Mouse (Mus musculus) midbrain, embryonic 16.5 days (tissue): Measurements from ENCODE around the gene Usp20. TPM values are rescaled to one million over a fixed set of nuclear protein-coding genes. Genes with fewer than 3 reads are reported as not detected.

Source experiments
- ATAC-seq: fragments of 200-750 bp; cut with Nextera tagmentation; 2 replicates; pipeline ENCODE4 v1.8.0; 2017; ENCODE audit warnings: moderate TSS enrichment
- H3K27ac ChIP-seq: fragments of 300-500 bp; sonication (generic); 2 replicates; pipeline ENCODE4 v1.5.1; 2014; ENCODE audit warnings: mild to moderate bottlenecking, low read length, mixed read lengths
- H3K27me3 ChIP-seq: fragments of 300-500 bp; sonication (generic); 2 replicates; pipeline ENCODE4 v1.6.1; 2014; ENCODE audit warnings: low read depth, low read length, mixed read lengths; ENCODE audit not compliant: control insufficient read depth, insufficient read depth
- H3K36me3 ChIP-seq: fragments of 300-500 bp; sonication (generic); 2 replicates; pipeline ENCODE4 v1.6.1; 2014; ENCODE audit warnings: mild to moderate bottlenecking, low read length, moderate library complexity, mixed read lengths; ENCODE audit not compliant: control insufficient read depth, insufficient read depth
- H3K4me1 ChIP-seq: fragments of 300-500 bp; sonication (generic); 2 replicates; pipeline ENCODE4 v1.6.1; 2014; ENCODE audit warnings: mild to moderate bottlenecking, low read length, mixed read lengths; ENCODE audit not compliant: control insufficient read depth, insufficient read depth
- H3K4me2 ChIP-seq: fragments of 300-500 bp; sonication (generic); 2 replicates; pipeline ENCODE4 v1.6.1; 2014; ENCODE audit warnings: mild to moderate bottlenecking, low read length, mixed read lengths
- H3K4me3 ChIP-seq: fragments of 300-500 bp; sonication (generic); 2 replicates; pipeline ENCODE4 v1.5.1; 2014; ENCODE audit warnings: low read depth, mild to moderate bottlenecking, low read length, moderate library complexity, mixed read lengths
- H3K9ac ChIP-seq: fragments of 300-500 bp; sonication (generic); 2 replicates; pipeline ENCODE4 v1.6.1; 2014; ENCODE audit warnings: low read depth, low read length, mixed read lengths
- H3K9me3 ChIP-seq: fragments of 300-500 bp; sonication (generic); replicated peaks from 2 replicates; pipeline ENCODE4 v1.6.1; 2014; ENCODE audit warnings: mild to moderate bottlenecking, low read length, mixed read lengths; ENCODE audit not compliant: control insufficient read depth, poor library complexity, severe bottlenecking
- WGBS: fragments of 180-500 bp; shearing (Covaris S2); extraction: QIAGEN DNeasy Blood & Tissue Kit; methylation state at CpG from one replicate; pipeline ENCODE4 v1.1.7; 2014; 5-methylcytosine and 5-hydroxymethylcytosine counted together
- polyA plus RNA-seq: library from polyadenylated mRNA; unstranded; fragments of >200 nt; fragmentation: Nextera tagmentation; extraction: Ambion mirVana; gene quantifications from 2 replicates; pipeline ENCODE4 v1.2.1, GENCODE M21; 2015

The Usp20 gene
- polyA plus RNA-seq, 1 experiment from 2014 or later: 49.2 TPM

GRCm38 (mm10) chr2:31024618-31025370 is 42.7 kb downstream of the Usp20 start:
- Histone ChIP-seq H3K4me1 (no peaks in the 10 kb centered on the region), H3K4me2 (no peak overlapping the region), H3K27me3 (no peaks in the 10 kb centered on the region), H3K9ac (no peak overlapping the region), H3K36me3 (peaks cover 21% of the 10 kb centered on the region), H3K27ac (no peak overlapping the region), H3K4me3 (no peak overlapping the region), H3K9me3 (no peaks in the 10 kb centered on the region)
- 35% methylated on average over 5 of the region's 5 CpGs for WGBS
- no peak for ATAC-seq

- Histone ChIP-seq H3K27me3 (no peaks in the 10 kb centered on the region), H3K36me3 (peaks cover 15% of the 10 kb centered on the region), H3K9ac (no peak overlapping the region), H3K4me1 (no peaks in the 10 kb centered on the region), H3K4me3 (no peak overlapping the region), H3K27ac (no peak overlapping the region), H3K9me3 (no peaks in the 10 kb centered on the region), H3K4me2 (no peak overlapping the region)
- WGBS: 87% methylated on average over 3 of the region's 3 CpGs
- no peak for ATAC-seq
Measured at GRCm38 (mm10) chr2:31025458-31025857, 43.4 kb downstream of the Usp20 start.

- no peak for ATAC-seq
- Histone ChIP-seq H3K9ac (no peak overlapping the region), H3K4me1 (no peaks in the 10 kb centered on the region), H3K36me3 (peaks cover 8% of the 10 kb centered on the region; the same call in 1 of the 2 replicates), H3K27ac (no peak overlapping the region), H3K4me3 (no peak overlapping the region), H3K4me2 (no peak overlapping the region), H3K27me3 (no peaks in the 10 kb centered on the region), H3K9me3 (no peaks in the 10 kb centered on the region)
- 74% methylated on average over 8 of the region's 8 CpGs for WGBS
Measured at GRCm38 (mm10) chr2:31026642-31027041, 44.6 kb downstream of the Usp20 start.

- Histone ChIP-seq H3K4me2 (no peak overlapping the region), H3K27ac (no peak overlapping the region), H3K36me3 (peaks cover 30% of the 10 kb centered on the region), H3K9ac (no peak overlapping the region), H3K27me3 (no peaks in the 10 kb centered on the region), H3K4me1 (no peaks in the 10 kb centered on the region), H3K4me3 (no peak overlapping the region), H3K9me3 (no peaks in the 10 kb centered on the region)
- 90% methylated on average over 7 of the region's 7 CpGs for WGBS
- no peak for ATAC-seq
Measured at GRCm38 (mm10) chr2:31031972-31032371, 49.9 kb downstream of the Usp20 start.

- H3K27ac ChIP-seq: no peak overlapping the region
- WGBS: 95% methylated on average over 6 of the region's 6 CpGs
Measured at GRCm38 (mm10) chr2:31036811-31037210, 54.7 kb downstream of the Usp20 start.

DNA sequence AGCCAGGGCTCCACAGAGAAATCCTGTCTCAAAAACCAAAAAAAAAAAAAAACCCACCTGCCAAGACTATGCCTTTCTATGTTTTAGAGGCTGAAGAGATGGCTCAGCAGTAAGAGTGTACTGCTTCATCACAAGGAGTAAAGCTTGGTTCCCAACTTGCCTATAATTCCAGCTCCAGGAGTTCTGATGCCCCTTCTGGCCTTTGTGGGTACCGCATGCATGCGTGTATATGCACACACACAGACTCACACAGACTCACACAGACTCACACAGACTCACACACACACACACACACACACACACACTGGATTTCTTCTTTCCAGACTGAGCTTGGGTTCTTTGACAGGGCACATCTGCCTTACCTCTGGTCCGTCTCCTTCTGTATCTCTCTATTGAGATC is 58.0 kb downstream of the Usp20 start:
- no peak for ATAC-seq
- H3K36me3 ChIP-seq: peaks cover 20% of the 10 kb centered on the region
- no peak overlapping the region for H3K9ac ChIP-seq
- H3K27ac ChIP-seq: no peak overlapping the region
- no peaks in the 10 kb centered on the region for H3K9me3 ChIP-seq
- no peaks in the 10 kb centered on the region for H3K27me3 ChIP-seq
- 93% methylated on average over 3 of the region's 3 CpGs for whole genome bisulfite sequencing
- no peaks in the 10 kb centered on the region for H3K4me1 ChIP-seq
- no peak overlapping the region for H3K4me3 ChIP-seq
- no peak overlapping the region for H3K4me2 ChIP-seq

More at GRCm38 (mm10) chr2:31036811-31037210, 54.7 kb downstream of the Usp20 start:
- H3K36me3 ChIP-seq: peaks cover 33% of the 10 kb centered on the region
- H3K4me1 ChIP-seq: no peaks in the 10 kb centered on the region
- no peak for ATAC-seq
- H3K27me3 ChIP-seq: no peaks in the 10 kb centered on the region
- H3K9me3 ChIP-seq: no peaks in the 10 kb centered on the region
- no peak overlapping the region for H3K4me2 ChIP-seq
- H3K9ac ChIP-seq: no peak overlapping the region
- no peak overlapping the region for H3K4me3 ChIP-seq

GRCm38 (mm10) chr2:31040487-31040886 is 58.4 kb downstream of the Usp20 start:
- peaks cover 19% of the 10 kb centered on the region for H3K36me3 ChIP-seq
- no peak for ATAC-seq
- 85% methylated on average over 3 of the region's 3 CpGs for WGBS

DNA sequence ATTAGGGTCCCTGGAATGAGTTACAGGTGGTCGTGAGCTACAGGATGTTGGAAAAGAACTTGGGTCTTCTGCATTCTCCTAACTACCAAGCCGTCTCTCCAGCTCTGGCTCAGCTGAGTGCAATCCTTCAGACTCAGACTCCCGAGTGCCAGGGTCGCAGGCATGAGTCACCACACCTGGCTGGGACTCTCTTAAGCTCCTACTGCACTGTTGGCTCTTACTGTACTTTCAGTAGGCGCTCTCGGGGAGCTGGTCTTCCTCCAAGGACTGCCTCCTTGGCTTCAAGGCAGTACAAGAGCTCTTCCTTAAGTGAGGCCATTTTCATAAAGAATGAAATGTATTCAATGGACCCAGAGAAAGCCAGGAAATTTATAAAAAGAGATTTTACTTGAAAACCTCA is 59.3 kb downstream of the Usp20 start:
- no peak overlapping the region for H3K9ac ChIP-seq
- H3K27me3 ChIP-seq: no peaks in the 10 kb centered on the region
- peaks cover 14% of the 10 kb centered on the region for H3K36me3 ChIP-seq
- no peak overlapping the region for H3K4me2 ChIP-seq
- no peaks in the 10 kb centered on the region for H3K9me3 ChIP-seq
- ATAC-seq: no peak
- 85% methylated on average over 6 of the region's 6 CpGs for WGBS
- H3K4me3 ChIP-seq: no peak overlapping the region
- H3K27ac ChIP-seq: no peak overlapping the region
- H3K4me1 ChIP-seq: no peaks in the 10 kb centered on the region

More at GRCm38 (mm10) chr2:31040487-31040886, 58.4 kb downstream of the Usp20 start:
- Histone ChIP-seq H3K4me3 (no peak overlapping the region), H3K9me3 (no peaks in the 10 kb centered on the region), H3K4me1 (no peaks in the 10 kb centered on the region), H3K27ac (no peak overlapping the region), H3K9ac (no peak overlapping the region), H3K4me2 (no peak overlapping the region), H3K27me3 (no peaks in the 10 kb centered on the region)

- Histone ChIP-seq H3K27me3 (no peaks in the 10 kb centered on the region), H3K4me1 (no peaks in the 10 kb centered on the region), H3K9me3 (no peaks in the 10 kb centered on the region), H3K4me2 (no peak overlapping the region), H3K9ac (no peak overlapping the region), H3K27ac (no peak overlapping the region), H3K4me3 (no peak overlapping the region), H3K36me3 (peaks cover 14% of the 10 kb centered on the region)
- ATAC-seq: no peak
- 93% methylated on average over 6 of the region's 6 CpGs for WGBS
Measured at GRCm38 (mm10) chr2:31042881-31043280, 60.8 kb downstream of the Usp20 start.
